Mouse (Mus musculus): ENCODE data around the gene Arap1.

Arap1 gene

DNA sequence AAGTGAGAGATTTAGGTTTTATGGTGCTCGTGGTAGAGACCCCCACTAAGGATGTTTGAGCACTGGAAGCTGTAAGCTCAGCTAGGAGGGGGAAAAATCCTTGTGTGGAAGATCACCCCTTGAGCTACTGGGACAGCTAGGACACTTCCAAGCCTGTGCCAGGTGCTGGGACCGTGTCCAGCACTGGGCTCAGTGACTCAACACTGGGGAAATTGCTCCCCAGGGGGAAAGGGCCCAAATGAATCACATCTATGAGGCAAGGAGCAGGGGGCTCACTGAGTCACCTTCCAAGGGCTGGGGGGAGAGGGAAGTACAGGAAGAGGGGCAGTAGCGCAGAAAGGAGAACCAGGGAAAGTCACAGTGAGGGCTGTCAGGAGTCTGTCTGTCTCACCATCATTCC lies 102.0 kb downstream of the Arap1 start:
- DNase-seq (ENCODE audit: low read depth), result no peak

DNA sequence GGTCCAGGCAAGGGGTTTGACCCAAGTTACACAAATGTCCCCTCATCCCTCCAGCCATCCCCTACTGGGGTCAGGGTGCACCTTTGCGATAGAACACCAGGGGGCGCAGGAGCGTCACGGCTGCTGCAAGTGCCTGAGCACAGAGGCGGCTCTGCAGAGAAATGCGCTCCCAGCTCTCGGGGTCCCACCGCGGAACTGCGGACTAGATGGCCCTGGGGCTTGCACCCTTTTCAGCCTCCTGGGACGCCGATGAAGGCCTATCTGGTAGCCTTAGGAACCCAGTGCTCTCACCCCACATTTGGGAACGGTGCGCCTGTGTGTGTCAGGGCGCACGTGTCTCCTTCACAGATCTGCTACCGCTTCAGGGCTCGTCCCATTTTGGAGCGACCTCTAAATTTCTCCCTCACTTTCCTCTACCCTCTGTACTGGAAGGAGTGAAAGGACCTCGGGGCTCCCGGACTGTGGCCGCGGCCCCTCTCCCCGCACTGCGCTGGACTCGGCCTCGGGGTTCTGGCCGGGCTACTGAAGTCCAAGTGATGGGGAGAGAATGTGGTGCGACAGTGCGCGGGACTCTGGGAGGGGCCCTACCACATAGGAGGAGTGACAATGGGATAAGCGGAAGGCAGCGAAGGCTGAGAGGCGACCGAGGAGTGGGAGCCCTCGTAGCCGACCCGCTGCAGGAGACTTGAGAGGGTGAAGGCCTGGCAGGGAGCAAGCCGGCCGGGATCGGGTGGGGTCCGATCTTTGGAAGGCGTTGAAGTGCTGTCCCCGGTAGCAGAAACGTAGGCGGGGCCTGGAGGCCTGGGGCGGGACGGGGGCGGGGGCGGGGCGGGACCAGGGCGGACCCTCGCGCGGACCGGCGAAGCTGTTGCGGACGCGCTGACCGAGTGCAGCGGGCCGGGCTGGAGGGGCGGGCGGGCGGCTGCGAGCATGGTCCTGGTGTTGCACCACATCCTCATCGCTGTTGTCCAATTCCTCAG lies 102.8 kb downstream of the Arap1 start:
- peak; percentile 54 for DNase-seq (ENCODE audit: low read depth)

DNA sequence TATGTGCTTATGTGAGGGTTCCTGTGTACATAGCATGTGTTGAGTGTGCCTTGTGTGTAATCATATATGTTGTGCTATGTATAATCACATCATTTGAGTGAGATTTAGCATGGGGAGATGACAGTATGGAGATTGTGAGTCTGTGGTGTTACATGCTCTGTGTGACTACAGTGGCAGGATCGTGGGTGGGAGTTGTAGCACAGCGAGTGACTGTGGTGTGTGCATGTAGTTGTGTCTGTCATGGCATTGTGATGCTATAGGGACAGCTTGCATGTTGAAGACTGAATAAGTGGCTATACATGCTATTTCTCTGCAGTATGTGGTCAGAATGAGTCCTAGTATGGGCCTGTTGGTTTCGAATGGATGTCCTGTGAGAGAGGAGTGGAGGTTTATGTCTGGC lies 104.8 kb downstream of the Arap1 start:
- DNase-seq (ENCODE audit: low read depth), result no peak

DNA sequence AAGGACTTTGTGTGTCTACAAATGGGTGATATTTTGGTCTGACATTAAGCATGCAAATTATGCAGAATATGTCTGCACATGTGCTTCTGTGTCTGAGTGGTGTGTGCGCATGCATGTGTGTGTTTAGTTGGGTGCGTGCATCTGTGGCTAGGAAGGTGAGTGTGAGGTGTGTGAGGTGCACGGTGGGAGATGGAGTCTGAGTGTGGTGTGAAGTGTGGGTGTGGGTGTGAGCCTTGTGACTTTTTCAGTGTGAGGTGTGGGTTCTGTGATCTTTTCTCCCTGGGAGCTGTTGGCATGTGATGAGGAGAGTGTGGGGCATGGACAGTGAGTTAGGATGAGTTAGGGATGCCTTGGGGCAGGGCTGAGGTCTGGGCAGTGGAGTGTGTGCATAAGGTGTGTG lies 105.4 kb downstream of the Arap1 start:
- no peak for DNase-seq (ENCODE audit: low read depth)

DNA sequence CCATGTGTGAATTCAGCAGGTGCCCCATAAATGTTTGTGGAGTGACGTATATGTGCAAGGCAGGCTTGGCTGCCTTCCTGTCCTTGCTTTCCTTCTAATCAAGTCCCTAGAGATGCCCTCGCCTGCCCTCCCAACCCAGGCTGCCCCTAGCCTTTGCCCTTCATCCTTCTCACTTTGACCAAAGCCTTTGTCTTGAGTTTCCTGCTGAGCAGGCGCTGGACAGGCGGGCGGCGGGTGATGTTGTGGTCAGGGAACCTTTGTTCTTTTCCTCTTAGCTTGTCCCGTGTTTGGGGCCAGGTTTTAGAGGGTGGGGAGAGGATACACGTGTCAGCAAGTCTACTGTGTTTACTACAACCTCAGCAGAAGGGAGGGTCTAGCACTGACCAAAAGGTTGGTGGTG lies 105.9 kb downstream of the Arap1 start:
- DNase-seq (ENCODE audit: low read depth), result no peak

DNA sequence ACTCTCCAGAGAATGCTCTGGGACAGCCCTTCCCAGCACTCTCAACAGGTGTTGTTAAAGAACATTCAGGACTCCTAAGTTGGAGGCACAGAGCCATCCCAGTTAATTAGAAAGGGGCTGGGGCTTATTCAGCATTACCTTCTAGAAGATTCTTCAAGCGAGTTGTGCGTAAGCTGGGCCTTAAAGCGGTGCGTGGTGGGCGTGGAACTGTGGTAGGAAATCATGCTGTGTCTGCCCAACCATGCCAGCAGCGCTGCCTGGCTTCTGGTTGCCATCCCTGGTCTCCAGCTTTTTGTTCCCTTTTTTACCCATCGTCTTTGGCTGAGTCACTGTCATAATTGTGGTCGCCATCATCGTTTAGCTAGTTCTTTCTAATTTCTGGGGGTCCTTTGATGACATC lies 106.6 kb downstream of the Arap1 start:
- DNase-seq (ENCODE audit: low read depth), result no peak

DNA sequence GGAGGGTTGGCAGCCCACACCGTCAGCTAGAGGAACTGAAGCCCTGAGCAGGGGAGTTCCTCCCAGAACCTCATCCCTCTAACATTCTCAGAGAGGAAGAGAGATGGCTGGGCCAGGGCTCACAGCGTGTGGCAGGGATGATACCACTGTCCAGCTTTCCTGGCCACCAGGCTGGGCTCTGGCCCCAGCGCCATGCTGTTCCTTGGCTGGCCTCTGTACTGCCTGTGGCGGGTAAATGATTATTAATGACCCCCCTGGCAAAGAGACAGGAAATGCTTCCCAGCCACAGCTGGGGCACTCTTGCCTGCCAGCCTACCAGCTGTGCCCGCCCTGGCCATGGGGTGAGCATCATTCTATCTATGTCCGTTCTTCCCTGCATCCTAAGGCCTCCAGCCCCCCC lies 107.3 kb downstream of the Arap1 start:
- no peak for DNase-seq (ENCODE audit: low read depth)

DNA sequence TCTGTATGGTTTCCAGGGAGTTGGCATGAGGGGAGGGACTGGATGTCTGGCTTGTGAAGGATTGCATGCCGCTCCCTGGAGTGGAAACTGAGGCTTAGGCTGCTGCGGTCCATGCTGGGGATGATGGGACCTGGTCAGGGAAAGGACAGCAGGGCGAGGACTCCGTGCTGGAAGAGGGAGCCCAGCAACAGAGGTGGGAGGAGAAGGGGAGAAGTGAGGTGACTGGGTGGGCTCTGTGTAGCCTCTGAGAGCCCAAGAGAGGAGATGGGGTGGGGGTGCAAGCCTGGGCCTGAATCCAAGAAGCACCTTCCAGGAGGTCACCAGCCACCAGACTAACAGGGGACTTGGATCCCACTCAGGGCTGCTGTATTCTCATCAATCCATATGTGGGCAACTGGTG lies 108.5 kb downstream of the Arap1 start:
- no peak for DNase-seq (ENCODE audit: low read depth)

DNA sequence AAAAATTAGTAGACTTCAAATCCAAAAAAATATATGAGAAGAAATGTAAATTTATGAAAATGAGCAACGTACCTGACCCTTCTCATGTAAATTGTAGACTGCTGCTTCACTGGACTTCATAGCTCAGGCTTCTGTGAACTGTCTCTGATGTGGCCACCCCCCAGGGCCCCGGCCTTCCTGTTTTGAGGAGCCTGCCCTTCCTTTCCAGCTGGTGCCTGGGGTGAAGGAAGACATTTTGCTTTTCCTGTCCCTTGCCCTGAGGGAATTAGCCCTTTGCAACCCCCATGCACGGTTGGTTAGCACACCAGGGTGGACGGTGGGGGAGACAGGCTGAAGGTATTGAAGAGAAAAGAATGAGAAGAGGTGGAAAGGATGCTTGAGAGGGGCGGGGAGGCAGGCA lies 108.9 kb downstream of the Arap1 start:
- DNase-seq (ENCODE audit: low read depth), result no peak

DNA sequence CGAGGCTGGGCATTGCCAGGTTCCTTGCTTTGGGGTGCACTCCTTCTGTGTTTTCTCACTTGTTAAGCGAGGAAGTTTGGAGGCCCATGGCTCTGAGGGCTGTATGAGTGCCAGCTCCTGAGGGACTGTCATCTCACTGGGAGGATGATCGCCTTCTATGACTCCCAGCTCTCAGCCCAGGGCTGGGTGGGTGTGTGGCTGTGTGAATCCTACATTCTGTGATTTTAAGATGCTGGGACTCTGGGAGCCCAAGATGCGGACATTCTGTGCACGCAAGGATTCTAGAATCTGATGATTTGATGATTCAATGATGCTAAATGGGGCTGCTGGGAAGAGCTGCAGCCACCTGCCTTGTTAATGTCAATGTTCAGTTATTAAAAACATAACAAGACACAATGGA lies 109.4 kb downstream of the Arap1 start:
- DNase-seq (ENCODE audit: low read depth), result no peak

DNA sequence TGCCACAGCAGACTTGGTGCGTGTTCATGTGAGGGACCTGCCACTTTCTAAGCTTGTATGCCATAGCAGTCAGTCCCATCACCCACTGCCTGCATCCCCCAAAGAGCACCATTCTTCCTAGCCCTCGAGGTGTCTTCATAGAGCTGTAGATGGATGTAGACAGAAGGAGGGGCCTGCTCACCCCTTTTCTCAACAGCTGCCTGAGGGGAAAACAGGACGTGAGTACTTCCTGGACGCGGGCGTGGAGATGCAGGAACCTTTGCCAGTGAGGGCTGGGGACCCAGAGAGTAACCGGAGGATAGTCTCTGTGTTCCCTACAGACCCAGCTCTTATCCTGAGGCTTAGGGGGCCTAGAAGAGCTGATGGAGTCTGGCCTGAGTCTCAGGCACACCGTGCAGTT lies 109.9 kb downstream of the Arap1 start:
- DNase-seq (ENCODE audit: low read depth), result no peak

DNA sequence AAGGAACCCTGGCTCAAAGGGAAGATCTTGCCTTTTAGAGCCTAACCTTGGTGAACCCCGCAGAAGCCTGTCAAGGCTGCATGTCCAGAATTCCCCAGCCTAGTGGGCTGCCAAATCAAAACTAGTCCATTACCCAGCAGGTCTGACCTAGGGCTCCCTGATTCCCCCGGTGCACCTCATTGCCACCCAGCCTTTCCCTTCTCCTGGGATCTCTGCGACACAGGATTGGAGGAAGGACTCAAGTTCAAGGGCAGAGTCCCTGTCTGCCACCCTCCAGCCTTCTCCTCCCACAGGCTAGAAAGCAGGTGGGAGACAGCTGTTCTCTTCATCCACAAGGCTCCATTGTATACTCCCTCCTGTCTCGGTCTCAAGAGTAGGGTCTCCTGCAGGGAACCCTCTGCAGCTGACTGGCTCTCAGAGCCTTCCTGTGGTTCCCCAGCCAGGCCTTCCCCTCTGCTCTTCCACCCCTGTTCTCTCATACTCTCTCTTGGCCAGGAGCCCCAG lies 110.5 kb downstream of the Arap1 start:
- DNase-seq (ENCODE audit: low read depth), result no peak

DNA sequence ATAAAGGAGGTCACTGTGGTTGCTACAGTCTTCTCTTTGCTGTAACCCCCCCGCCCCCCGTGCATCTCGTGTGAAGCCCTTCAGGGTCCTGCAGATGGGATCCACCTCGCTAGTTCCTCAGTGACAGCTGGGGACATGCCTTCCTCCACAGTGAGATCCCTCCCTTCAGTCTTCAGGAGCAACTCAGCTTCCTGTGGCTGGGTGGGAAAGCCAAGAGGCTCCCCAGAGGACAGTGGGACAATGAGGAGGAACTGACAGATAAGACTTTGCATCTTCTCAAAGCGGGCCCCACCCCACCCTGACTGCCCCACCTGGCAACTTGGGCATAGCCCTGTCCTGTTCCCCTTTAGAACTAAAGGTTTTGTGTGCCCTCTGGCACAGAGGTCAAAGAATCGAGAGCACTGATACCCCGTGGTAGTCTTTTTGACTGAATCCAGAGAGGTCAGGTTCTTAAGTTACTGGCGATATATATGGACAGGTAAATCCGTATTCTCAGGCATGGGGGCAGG lies 111.5 kb downstream of the Arap1 start:
- DNase-seq (ENCODE audit: low read depth), result no peak

DNA sequence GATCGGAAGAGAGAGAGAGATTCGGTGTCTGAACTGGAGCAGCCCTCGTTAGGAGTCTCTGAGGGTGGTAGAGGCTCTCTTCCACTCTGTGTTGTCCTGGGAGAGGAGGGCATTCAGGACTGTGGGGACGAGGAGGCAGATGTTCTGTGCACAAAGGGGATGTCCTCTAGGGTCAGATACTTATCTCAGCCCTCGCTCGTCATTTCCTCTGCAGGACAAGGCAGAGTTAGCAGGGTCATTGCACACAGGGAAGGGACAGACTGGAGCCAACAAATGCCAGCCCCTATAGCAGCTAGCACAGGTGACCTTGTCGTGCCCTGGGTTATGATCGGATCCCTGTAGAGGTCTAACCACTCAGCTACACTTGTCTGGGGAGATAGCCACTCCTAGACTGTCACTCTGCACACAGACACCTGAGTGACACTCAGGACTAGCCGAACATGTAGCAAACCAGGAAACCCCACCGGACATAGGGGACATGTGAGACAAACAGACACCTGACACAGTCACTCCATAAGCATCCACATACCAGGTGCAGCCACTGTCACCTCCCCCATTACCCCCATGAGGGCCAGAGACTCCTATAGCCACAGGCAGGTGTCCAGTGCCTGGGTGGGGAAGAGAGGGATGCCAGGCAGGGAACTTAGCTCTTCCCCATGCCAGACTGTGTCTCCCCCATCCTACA lies 112.2 kb downstream of the Arap1 start:
- peak; percentile 5 for DNase-seq (ENCODE audit: low read depth)

DNA sequence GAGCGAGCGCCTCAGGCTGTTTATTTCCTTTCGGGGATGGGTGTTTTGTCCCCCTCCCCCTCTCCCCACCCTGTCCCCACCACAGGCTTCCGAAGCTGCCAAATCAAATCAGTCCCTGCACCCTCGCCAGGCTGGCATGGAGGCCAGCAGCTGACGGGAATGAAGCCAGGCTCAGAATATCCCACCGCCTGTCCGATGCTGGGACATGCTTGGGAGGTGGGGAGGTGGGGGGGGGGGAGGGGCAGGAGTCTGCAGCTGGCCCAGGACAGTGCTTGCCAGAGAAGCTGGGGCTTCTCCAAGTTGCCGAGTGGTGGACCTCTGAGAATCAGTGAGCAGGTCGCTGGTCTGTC lies 112.7 kb downstream of the Arap1 start:
- no peak for DNase-seq (ENCODE audit: low read depth)

DNA sequence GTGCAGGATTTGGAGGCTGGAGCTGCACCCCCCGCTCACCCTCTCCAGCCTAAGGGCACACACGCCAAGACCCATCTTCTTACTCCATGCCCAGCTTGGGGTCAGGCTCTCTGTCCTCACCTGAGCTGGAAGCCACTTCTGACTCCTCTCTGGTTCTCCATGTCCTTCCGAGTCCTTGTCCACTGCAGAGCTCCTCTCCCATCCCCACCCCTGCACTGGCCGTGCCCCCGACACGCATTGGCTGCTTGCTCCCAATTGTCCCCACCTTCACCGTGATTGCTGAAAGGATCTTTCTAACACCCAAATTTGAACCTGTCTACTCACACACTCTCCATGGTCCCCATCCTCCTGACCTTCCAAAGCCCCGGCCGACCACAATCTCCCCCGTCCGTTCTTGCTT lies 113.7 kb downstream of the Arap1 start:
- DNase-seq (ENCODE audit: low read depth), result no peak

Data from 416B (cell line).